Mouse (Mus musculus) lung, adult 2 months (tissue): ENCODE data around the gene Ddx23. TPM values are rescaled to one million over a fixed set of nuclear protein-coding genes. Genes with fewer than 3 reads are reported as not detected.

Experiments used
- DNase-seq: peaks from one replicate; pipeline ENCODE4 v3.0.0; 2022
- H3K4me1 ChIP-seq: fragments of 200-500 bp; 2 replicates; pipeline ENCODE4 v1.6.1; 2011; ENCODE audit warnings: low read length; ENCODE audit not compliant: control insufficient read depth, insufficient read depth
- H3K4me3 ChIP-seq: fragments of 200-500 bp; replicated peaks from 2 replicates; pipeline ENCODE3; 2011; ENCODE audit warnings: low read depth, mild to moderate bottlenecking, control low read depth, low read length; ENCODE audit errors: extremely low read depth
- CTCF ChIP-seq: fragments of 200-500 bp; IDR thresholded peaks from 2 replicates; pipeline ENCODE4 v1.5.1; 2011; ENCODE audit warnings: mild to moderate bottlenecking, low read length, control low read depth; ENCODE audit not compliant: insufficient read depth
- POLR2A ChIP-seq: fragments of 200-500 bp; IDR thresholded peaks from 2 replicates; pipeline ENCODE4 v1.6.1; 2011; ENCODE audit warnings: low read depth, mild to moderate bottlenecking, control low read depth, low read length, borderline replicate concordance; ENCODE audit errors: extremely low read depth
- WGBS: fragments of 180-500 bp; shearing (Covaris S2); methylation state at CpG from one replicate; pipeline ENCODE4 v1.1.7; 2018; 5-methylcytosine and 5-hydroxymethylcytosine counted together
- polyA plus RNA-seq: library from polyadenylated mRNA; depleted of rRNA; stranded (reverse); fragments of >200 nt; gene quantifications from 2 replicates; pipeline ENCODE4 v1.2.3, GENCODE M21; 2012

Gene Ddx23
- polyA plus RNA-seq, 1 experiment = 38.9 TPM

GRCm38 (mm10) chr15:98675634-98676250 lies 13.0 kb upstream of the Ddx23 start:
- 13% methylated on average over 14 of the region's 14 CpGs for WGBS
- H3K4me1 ChIP-seq = no peaks in the 10 kb centered on the region
- DNase-seq = no peak
- TF ChIP-seq POLR2A (no peak), CTCF (no peak)
- no peak overlapping the region for H3K4me3 ChIP-seq

DNA sequence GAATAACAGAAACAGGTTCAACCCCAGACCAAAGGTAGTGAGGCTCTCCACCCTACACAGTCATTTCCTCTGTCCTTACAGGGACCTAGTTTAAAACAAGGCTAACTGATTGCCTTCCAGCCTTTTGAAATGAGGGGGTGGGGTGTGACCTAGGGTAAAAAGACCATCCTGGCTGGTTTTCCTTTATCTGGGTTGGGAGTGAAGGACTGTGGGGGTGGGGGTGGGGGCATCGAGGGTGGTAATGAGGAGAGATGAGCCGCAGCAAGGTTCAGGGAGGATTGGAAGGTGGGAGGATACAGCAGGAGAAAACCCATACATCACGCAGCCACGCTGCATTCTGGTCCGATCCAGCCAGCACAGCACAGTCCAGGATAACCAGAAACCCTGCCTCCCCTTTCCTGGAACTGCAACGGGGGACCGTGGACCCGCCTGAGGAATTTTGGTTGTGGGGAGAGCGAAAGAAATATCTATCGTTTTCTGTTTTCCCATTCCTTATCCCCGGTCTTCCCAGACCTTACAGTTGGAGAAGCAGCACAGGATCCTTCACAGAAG lies 12.4 kb upstream of the Ddx23 start:
- Histone ChIP-seq H3K4me3 (no peak overlapping the region), H3K4me1 (no peaks in the 10 kb centered on the region)
- TF ChIP-seq POLR2A (no peak), CTCF (no peak)
- DNase-seq = no peak
- WGBS = 32% methylated on average over 11 of the region's 11 CpGs

DNA sequence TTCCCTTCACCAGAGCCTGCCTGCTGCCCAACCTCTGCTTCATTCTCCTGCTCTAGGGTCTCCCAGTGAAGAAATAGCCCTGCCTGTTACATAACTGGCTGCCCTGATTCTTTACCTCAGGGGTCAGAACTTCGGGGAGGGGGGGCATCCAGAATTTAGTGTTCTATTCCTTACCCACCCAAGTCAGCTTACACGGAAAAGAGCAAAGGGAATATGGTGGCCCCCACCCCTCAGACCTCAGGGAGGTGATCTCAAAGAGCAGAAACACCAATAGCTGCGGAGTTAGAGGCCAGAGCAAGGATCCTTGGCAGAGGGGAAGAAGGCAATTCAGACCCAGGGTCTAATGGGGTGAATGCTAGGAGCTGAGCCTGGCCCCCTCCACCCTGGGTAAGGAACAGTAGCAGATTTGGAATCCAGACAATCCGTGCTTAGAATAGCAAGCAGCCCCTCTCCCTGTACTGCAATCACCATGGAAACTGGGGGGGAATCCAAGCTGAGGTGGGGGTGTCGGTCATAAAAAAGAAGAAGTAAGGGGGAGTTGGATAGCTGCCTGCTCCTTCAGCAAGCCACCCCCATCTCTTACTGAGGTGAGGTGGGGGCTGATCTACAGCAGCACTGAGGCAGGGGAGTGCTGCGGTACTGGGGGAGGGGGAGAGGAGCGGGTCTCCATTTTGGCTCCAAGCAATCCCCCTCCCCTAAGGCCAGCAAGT lies 11.7 kb upstream of the Ddx23 start:
- TF ChIP-seq CTCF (no peak), POLR2A (no peak)
- H3K4me3 ChIP-seq = no peak overlapping the region
- WGBS = 46% methylated on average over 7 of the region's 7 CpGs

GRCm38 (mm10) chr15:98673732-98674131 lies 11.0 kb upstream of the Ddx23 start:
- Histone ChIP-seq H3K4me1 (no peaks in the 10 kb centered on the region), H3K4me3 (no peak overlapping the region)
- WGBS = 88% methylated on average over 7 of the region's 7 CpGs
- DNase-seq = no peak
- TF ChIP-seq CTCF = no peak
- TF ChIP-seq POLR2A = no peak

More for the DNA sequence above, 11.7 kb upstream of the Ddx23 start:
- H3K4me1 ChIP-seq = no peaks in the 10 kb centered on the region
- DNase-seq = no peak

- Histone ChIP-seq H3K4me1 (no peaks in the 10 kb centered on the region), H3K4me3 (no peak overlapping the region)
- DNase-seq = no peak
- WGBS = 46% methylated on average over 4 of the region's 4 CpGs
- no peak for TF ChIP-seq CTCF
- TF ChIP-seq POLR2A = no peak
Measured at GRCm38 (mm10) chr15:98672592-98672991, 9.9 kb upstream of the Ddx23 start.

- H3K4me3 ChIP-seq = no peak overlapping the region
- no peak for DNase-seq
- TF ChIP-seq POLR2A (no peak), CTCF (peak; percentile 27; the same call in 1 of the 2 replicates)
- H3K4me1 ChIP-seq = no peaks in the 10 kb centered on the region
- 63% methylated on average over 11 of the region's 11 CpGs for WGBS
Measured at GRCm38 (mm10) chr15:98664042-98664907, 1.6 kb upstream of the Ddx23 start.

DNA sequence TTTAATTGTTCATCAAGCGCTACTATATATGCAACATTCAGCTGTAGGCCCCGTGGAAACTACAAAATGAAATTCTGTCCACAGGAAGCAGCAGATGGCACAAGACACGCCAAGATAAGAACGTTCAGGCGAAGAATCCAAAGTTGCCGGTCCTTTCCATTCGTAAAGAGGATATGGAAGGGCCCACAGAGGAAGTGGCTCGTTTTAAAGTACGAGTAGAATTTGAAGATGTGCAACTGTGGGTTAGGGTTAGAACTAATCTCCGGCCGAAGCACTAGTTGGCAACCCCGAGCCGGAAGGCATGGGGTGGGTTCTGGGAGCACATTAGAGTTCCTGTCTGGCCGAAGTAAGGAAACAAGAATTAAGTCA lies 512 bp downstream of the Ddx23 start:
- no peak for TF ChIP-seq POLR2A
- TF ChIP-seq CTCF = no peak
- Histone ChIP-seq H3K4me3 (peak overlapping the region; percentile 55), H3K4me1 (no peaks in the 10 kb centered on the region)
- DNase-seq = no peak
- under 1% methylated on average over 14 of the region's 14 CpGs for WGBS

- Histone ChIP-seq H3K4me3 (no peak overlapping the region), H3K4me1 (no peaks in the 10 kb centered on the region)
- TF ChIP-seq POLR2A (no peak), CTCF (no peak)
- no peak for DNase-seq
- WGBS = 86% methylated on average over 15 of the region's 15 CpGs
Measured at GRCm38 (mm10) chr15:98656982-98657751, 5.5 kb downstream of the Ddx23 start.
